8 mouse cellular contexts compared by ENCODE assay signal in the genomic region with DNA sequence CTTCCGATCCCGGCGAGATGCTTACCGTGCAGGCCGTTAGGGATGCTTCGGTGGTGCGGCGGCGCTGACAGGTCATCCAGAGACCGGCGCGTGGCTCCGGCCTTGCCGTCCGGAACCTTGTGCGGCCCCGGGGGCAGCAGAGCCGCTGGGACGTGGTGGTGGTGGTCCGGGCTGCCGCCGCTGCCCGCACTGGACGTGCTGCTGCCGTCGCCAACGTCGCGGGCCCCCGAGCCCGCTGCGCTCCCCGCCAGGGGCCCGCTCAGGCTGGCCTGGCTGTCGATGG. TPM values are rescaled to one million over a fixed set of nuclear protein-coding genes. Genes with fewer than 3 reads are reported as not detected.
DNase-seq lines count a peak whose midpoint lies in the region; ATAC-seq and TF ChIP-seq lines count a peak whose summit lies in the region.

No protein-coding gene starts in this region.

- no peak overlapping the region for H3K27ac ChIP-seq in spleen, adult 2 months (ENCODE audit: insufficient read depth, low read length)
- peak overlapping the region; percentile 22; the same call in 1 of the 2 replicates for H3K27ac ChIP-seq in limb, embryonic 13.5 days
- H3K27ac ChIP-seq in stomach, embryonic 15.5 days = peak overlapping the region; percentile 70; the same call in 1 of the 2 replicates

- H3K4me3 ChIP-seq in spleen, adult 2 months (ENCODE audit: extremely low read depth, insufficient read depth, insufficient read length) = peak overlapping the region; percentile 25; the same call in 1 of the 2 replicates
- peak overlapping the region; percentile 82 for H3K4me3 ChIP-seq in limb, embryonic 13.5 days
- H3K4me3 ChIP-seq in stomach, embryonic 15.5 days (replicated peaks) = peak overlapping the region; percentile 61

- H3K9me3 ChIP-seq in limb, embryonic 13.5 days = no peaks in the 10 kb centered on the region
- H3K9me3 ChIP-seq in stomach, embryonic 15.5 days = no peaks in the 10 kb centered on the region

- TF ChIP-seq POLR2A in spleen, adult 2 months (IDR thresholded peaks at IDR 0.05; ENCODE audit: low read depth, low read length) = no peak

- H3K27me3 ChIP-seq in spleen, adult 2 months (ENCODE audit: control insufficient read depth, insufficient read depth, low read length) = peaks cover 14% of the 10 kb centered on the region
- no peaks in the 10 kb centered on the region for H3K27me3 ChIP-seq in limb, embryonic 13.5 days
- no peaks in the 10 kb centered on the region for H3K27me3 ChIP-seq in stomach, embryonic 15.5 days (replicated peaks)

- peak overlapping the region; percentile 86 for H3K9ac ChIP-seq in limb, embryonic 13.5 days
- peak overlapping the region; percentile 62 for H3K9ac ChIP-seq in stomach, embryonic 15.5 days

- H3K4me2 ChIP-seq in limb, embryonic 13.5 days (replicated peaks) = peak overlapping the region; percentile 99
- H3K4me2 ChIP-seq in stomach, embryonic 15.5 days = peak overlapping the region; percentile 92

- no peaks in the 10 kb centered on the region; the same call in none of the 2 replicates for H3K4me1 ChIP-seq in spleen, adult 2 months (ENCODE audit: control insufficient read depth, insufficient read depth, insufficient read length)
- H3K4me1 ChIP-seq in limb, embryonic 13.5 days = peaks cover 75% of the 10 kb centered on the region
- peaks cover 65% of the 10 kb centered on the region for H3K4me1 ChIP-seq in stomach, embryonic 15.5 days

- ATAC-seq in cerebellum, adult (ENCODE audit: insufficient number of reproducible peaks, low FRiP score, low TSS enrichment) = no peak
- no peak for ATAC-seq in limb, embryonic 13.5 days (ENCODE audit: low FRiP score, low read depth)
- ATAC-seq in stomach, embryonic 15.5 days (ENCODE audit: insufficient read depth, low FRiP score, low read depth) = no peak
- ATAC-seq in monocyte, adult 5-6 weeks (replicated peaks; ENCODE audit: insufficient number of reproducible peaks, low FRiP score, low TSS enrichment, poor library complexity, severe bottlenecking) = no peak

- no peak for TF ChIP-seq CTCF in spleen, adult 2 months (IDR thresholded peaks at IDR 0.05; ENCODE audit: extremely low read depth, insufficient read depth, insufficient read length, insufficient replicate concordance)

- no peaks in the 10 kb centered on the region for H3K36me3 ChIP-seq in spleen, adult 2 months (ENCODE audit: control insufficient read depth, insufficient read depth, low read length)
- 0 out of 2 replicates have a peak, but pooled peaks cover 5% of the 10 kb centered on the region for H3K36me3 ChIP-seq in limb, embryonic 13.5 days
- no peaks in the 10 kb centered on the region for H3K36me3 ChIP-seq in stomach, embryonic 15.5 days

- WGBS in spleen, adult 2 months = 5% methylated on average over 35 of the region's 35 CpGs
- 0% methylated on average over 25 of the region's 35 CpGs for WGBS in limb, embryonic 13.5 days
- 1% methylated on average over 34 of the region's 35 CpGs for WGBS in stomach, embryonic 15.5 days

- peak; percentile 50 for DNase-seq in cerebellum, adult 8-10 months
- DNase-seq in spleen, adult 2 months (ENCODE audit: low read depth in 1 of 2, low spot score in 2 of 2) = no peak
- no peak for DNase-seq in spleen, postnatal 4 days (ENCODE audit: low spot score in 2 of 2)
- DNase-seq in B cell, adult 2 months = no peak

RNA-seq across cellular contexts. Expression of gene Ccdc85c, which starts 1.0 kb away (rescaled TPM):
- polyA plus RNA-seq in spleen, adult 2 months (2012; rRNA removed) = 3.4 and 4.6 TPM in 2 replicates
- polyA plus RNA-seq in limb, embryonic 13.5 days (2015; fragmentation: Nextera tagmentation; extraction: Ambion mirVana) = 6.6 and 6.9 TPM in 2 replicates
- 7.3 and 7.9 TPM in 2 replicates for polyA plus RNA-seq in stomach, embryonic 15.5 days (2015; fragmentation: Nextera tagmentation; extraction: Ambion mirVana)
- total RNA-seq in monocyte, adult 5-6 weeks (2017) = 0.32 to 1.4 TPM in 2 of 3 replicates, not detected in the other

RNA-seq across cellular contexts. Expression of gene Hhipl1, which starts 31.8 kb away (rescaled TPM):
- 1.6 and 1.8 TPM in 2 replicates for polyA plus RNA-seq in spleen, adult 2 months (2012; rRNA removed)
- polyA plus RNA-seq in limb, embryonic 13.5 days (2015; fragmentation: Nextera tagmentation; extraction: Ambion mirVana) = 0.83 and 1.1 TPM in 2 replicates
- 0.87 and 0.88 TPM in 2 replicates for polyA plus RNA-seq in stomach, embryonic 15.5 days (2015; fragmentation: Nextera tagmentation; extraction: Ambion mirVana)
- total RNA-seq in monocyte, adult 5-6 weeks (2017) = not detected in 3 replicates

RNA-seq across cellular contexts. Expression of gene Cyp46a1, which starts 59.9 kb away (rescaled TPM):
- polyA plus RNA-seq in spleen, adult 2 months (2012; rRNA removed) = 3.7 and 3.9 TPM in 2 replicates
- 7.2 and 8.8 TPM in 2 replicates for polyA plus RNA-seq in limb, embryonic 13.5 days (2015; fragmentation: Nextera tagmentation; extraction: Ambion mirVana)
- 7.4 and 8.4 TPM in 2 replicates for polyA plus RNA-seq in stomach, embryonic 15.5 days (2015; fragmentation: Nextera tagmentation; extraction: Ambion mirVana)
- not detected in 3 replicates for total RNA-seq in monocyte, adult 5-6 weeks (2017)

Comparison
In these comparisons a context has a peak if more than half of its experiments do, and no peak if none do; other contexts are left out.
1. H3K4me3 ChIP-seq: peak in every context shown above with its lines; median percentile 82 in limb, embryonic 13.5 days; 61 in stomach, embryonic 15.5 days; 25 in spleen, adult 2 months.